Mouse (Mus musculus): ENCODE data around the gene Ppp6r2. TPM values are rescaled to one million over a fixed set of nuclear protein-coding genes. Genes with fewer than 3 reads are reported as not detected.

Ppp6r2 gene
- polyA plus RNA-seq, 1 experiment = 18.4 TPM

DNA sequence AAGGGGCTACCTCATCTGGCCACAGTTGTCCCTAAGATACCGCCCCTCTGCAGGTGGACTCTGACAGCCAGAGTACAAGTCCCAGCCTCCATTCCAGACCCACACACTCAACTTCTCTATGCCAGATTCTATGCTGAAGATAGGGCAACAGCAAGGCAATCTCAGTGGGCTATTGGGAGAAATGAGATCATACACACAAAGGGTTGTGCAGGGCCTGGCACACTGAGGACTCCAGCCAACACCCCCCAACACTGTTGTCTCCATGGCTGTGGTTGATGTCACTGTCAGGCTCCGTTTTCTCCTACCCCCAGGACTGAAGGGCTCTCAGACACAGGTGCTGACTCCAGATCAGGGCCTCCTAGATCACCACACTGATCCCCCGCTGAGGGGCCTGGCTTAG lies 102.8 kb downstream of the Ppp6r2 start:
- Histone ChIP-seq H3K79me2 (ENCODE audit: control insufficient read depth, insufficient read depth) (peaks cover 60% of the 10 kb centered on the region), H3K4me3 (ENCODE audit: insufficient read depth, poor library complexity, severe bottlenecking) (peak overlapping the region; percentile 99), H3ac (ENCODE audit: control insufficient read depth, insufficient read length, low read depth) (peak overlapping the region; percentile 76), H3K36me3 (ENCODE audit: control insufficient read depth, insufficient read depth) (no peaks in the 10 kb centered on the region), H3K27me3 (ENCODE audit: control insufficient read depth, insufficient read depth, insufficient read length) (no peaks in the 10 kb centered on the region), H3K79me3 (ENCODE audit: low read depth) (peaks cover 57% of the 10 kb centered on the region)
- no peak for TF ChIP-seq CTCF (IDR thresholded peaks at IDR 0.05; ENCODE audit: control insufficient read depth, insufficient read depth, insufficient read length)
- no peak for TF ChIP-seq USF1 (IDR thresholded peaks at IDR 0.05; ENCODE audit: low read depth)
- no peak for TF ChIP-seq MAX (IDR thresholded peaks at IDR 0.05)
- TF ChIP-seq MYOG (IDR thresholded peaks at IDR 0.05; ENCODE audit: control insufficient read depth, extremely low read depth, insufficient read length) = no peak
- TF ChIP-seq CEBPB (IDR thresholded peaks at IDR 0.05; ENCODE audit: low read depth) = no peak
- no peak for TF ChIP-seq FOSL1 (IDR thresholded peaks at IDR 0.05; ENCODE audit: insufficient read depth, low read length, poor library complexity, severe bottlenecking)
- TF ChIP-seq MYOD1 (IDR thresholded peaks at IDR 0.05; ENCODE audit: control insufficient read depth, insufficient read length, low read depth) = no peak

DNA sequence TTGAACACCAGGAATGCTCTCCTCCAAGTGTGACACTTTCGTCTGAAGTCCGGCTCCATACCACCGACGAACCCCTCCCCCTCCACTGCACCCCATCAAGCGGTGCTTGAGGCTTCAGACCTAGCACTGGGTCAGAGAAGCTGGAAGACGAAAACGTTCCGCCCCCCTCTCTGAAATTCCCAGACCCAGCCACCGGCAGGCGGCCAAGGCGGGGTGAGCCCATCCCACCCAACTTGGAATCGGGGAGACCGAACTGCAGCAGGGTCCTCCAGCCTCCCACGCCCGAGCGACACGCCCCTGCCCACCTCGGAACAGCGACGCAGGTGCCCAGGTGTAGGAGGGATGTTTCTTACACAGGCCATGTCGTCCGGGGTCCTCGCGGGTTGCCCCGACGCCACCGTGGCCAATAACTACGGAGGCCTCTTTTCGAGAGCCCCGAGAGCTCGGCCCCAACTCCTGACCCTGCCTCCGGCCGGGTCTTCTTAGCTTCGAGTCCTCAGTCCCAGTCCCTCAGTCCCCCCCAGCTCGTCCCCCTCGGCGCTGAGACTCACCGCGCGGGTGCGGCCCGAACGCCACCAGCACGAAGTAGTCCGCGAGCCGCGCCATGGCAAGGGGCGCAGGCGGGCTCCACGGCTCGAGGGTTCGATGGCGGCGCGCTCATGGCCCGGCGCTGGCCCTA lies 103.3 kb downstream of the Ppp6r2 start:
- peaks cover 52% of the 10 kb centered on the region for H3K79me3 ChIP-seq (ENCODE audit: low read depth)
- peak overlapping the region; percentile 76 for H3ac ChIP-seq (ENCODE audit: control insufficient read depth, insufficient read length, low read depth)
- peak overlapping the region; percentile 99 for H3K4me3 ChIP-seq (ENCODE audit: insufficient read depth, poor library complexity, severe bottlenecking)
- peaks cover 54% of the 10 kb centered on the region for H3K79me2 ChIP-seq (ENCODE audit: control insufficient read depth, insufficient read depth)
- TF ChIP-seq USF1 (IDR thresholded peaks at IDR 0.05; ENCODE audit: low read depth) = no peak
- no peak for TF ChIP-seq MYOG (IDR thresholded peaks at IDR 0.05; ENCODE audit: control insufficient read depth, extremely low read depth, insufficient read length)
- TF ChIP-seq FOSL1 (IDR thresholded peaks at IDR 0.05; ENCODE audit: insufficient read depth, low read length, poor library complexity, severe bottlenecking) = no peak
- TF ChIP-seq MAX (IDR thresholded peaks at IDR 0.05) = no peak
- TF ChIP-seq CEBPB (IDR thresholded peaks at IDR 0.05; ENCODE audit: low read depth) = no peak
- no peak for TF ChIP-seq MYOD1 (IDR thresholded peaks at IDR 0.05; ENCODE audit: control insufficient read depth, insufficient read length, low read depth)
- TF ChIP-seq CTCF (IDR thresholded peaks at IDR 0.05; ENCODE audit: control insufficient read depth, insufficient read depth, insufficient read length) = no peak
- no peaks in the 10 kb centered on the region for H3K27me3 ChIP-seq (ENCODE audit: control insufficient read depth, insufficient read depth, insufficient read length)
- no peaks in the 10 kb centered on the region for H3K36me3 ChIP-seq (ENCODE audit: control insufficient read depth, insufficient read depth)

GRCm38 (mm10) chr15:89315190-89315731 lies 103.9 kb downstream of the Ppp6r2 start, which contains the start of gene Sbf1:
TSS of gene Sbf1 (minus strand) at chr15:89315311.
- H3K79me2 ChIP-seq (ENCODE audit: control insufficient read depth, insufficient read depth) = peaks cover 48% of the 10 kb centered on the region
- H3K4me3 ChIP-seq (ENCODE audit: insufficient read depth, poor library complexity, severe bottlenecking) = peak within 1 kb of the TSS; percentile 99
- H3K36me3 ChIP-seq (ENCODE audit: control insufficient read depth, insufficient read depth) = no peaks in the 10 kb centered on the region
- H3K79me3 ChIP-seq (ENCODE audit: low read depth) = peaks cover 48% of the 10 kb centered on the region
- no peaks in the 10 kb centered on the region for H3K27me3 ChIP-seq (ENCODE audit: control insufficient read depth, insufficient read depth, insufficient read length)
- TF ChIP-seq MYOG (IDR thresholded peaks at IDR 0.05; ENCODE audit: control insufficient read depth, extremely low read depth, insufficient read length) = no peak
- no peak for TF ChIP-seq MYOD1 (IDR thresholded peaks at IDR 0.05; ENCODE audit: control insufficient read depth, insufficient read length, low read depth)
- TF ChIP-seq MAX (IDR thresholded peaks at IDR 0.05) = peak; percentile 49
- no peak for TF ChIP-seq CTCF (IDR thresholded peaks at IDR 0.05; ENCODE audit: control insufficient read depth, insufficient read depth, insufficient read length)
- peak within 1 kb of the TSS; percentile 82 for H3ac ChIP-seq (ENCODE audit: control insufficient read depth, insufficient read length, low read depth)

DNA sequence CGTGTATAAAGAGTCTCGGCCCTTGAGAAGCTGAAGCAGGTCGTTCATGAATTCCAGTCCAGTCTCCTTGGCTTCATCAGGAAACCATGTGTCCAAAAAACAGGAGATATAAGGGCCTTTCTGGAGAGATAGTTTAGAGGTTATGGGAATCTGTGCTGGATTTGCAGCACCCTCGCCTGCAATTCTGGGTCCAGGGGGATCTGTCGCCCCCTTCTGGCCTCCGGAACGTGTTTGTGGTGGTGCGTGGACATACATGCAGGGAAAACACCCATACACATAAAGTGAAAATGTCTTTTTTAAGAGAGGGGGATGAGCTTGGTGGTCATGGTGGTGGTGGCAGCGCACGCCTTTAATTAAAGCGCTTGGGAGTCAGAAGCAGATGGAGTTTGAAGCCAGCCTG lies 104.8 kb downstream of the Ppp6r2 start:
- Histone ChIP-seq H3K27me3 (ENCODE audit: control insufficient read depth, insufficient read depth, insufficient read length) (no peaks in the 10 kb centered on the region), H3K4me3 (ENCODE audit: insufficient read depth, poor library complexity, severe bottlenecking) (no peak overlapping the region), H3K79me2 (ENCODE audit: control insufficient read depth, insufficient read depth) (peaks cover 39% of the 10 kb centered on the region), H3ac (ENCODE audit: control insufficient read depth, insufficient read length, low read depth) (no peak overlapping the region), H3K79me3 (ENCODE audit: low read depth) (peaks cover 39% of the 10 kb centered on the region), H3K36me3 (ENCODE audit: control insufficient read depth, insufficient read depth) (no peaks in the 10 kb centered on the region)
- TF ChIP-seq MYOG (IDR thresholded peaks at IDR 0.05; ENCODE audit: control insufficient read depth, extremely low read depth, insufficient read length) (no peak), CTCF (IDR thresholded peaks at IDR 0.05; ENCODE audit: control insufficient read depth, insufficient read depth, insufficient read length) (peak; percentile 46)

DNA sequence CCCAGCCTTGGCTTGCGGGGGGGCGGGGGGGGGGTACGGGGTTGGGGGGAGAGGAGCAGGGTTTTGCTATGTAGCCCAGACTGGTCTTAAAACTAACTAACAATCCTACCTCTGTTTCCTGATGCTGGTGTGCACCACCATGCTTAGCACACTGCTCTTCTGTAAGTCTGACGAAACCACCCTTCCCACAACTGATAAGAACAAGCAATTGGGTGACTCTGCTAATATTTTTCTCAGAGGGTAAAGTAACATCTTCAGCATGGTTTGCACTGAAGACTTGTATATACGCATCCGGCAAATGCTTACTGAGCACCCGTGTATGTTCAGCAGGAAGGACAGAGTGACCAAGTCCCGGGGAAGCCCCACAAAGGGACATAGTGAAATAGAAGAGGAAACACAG lies 109.9 kb downstream of the Ppp6r2 start:
- TF ChIP-seq USF1 (IDR thresholded peaks at IDR 0.05; ENCODE audit: low read depth) (no peak), CEBPB (IDR thresholded peaks at IDR 0.05; ENCODE audit: low read depth) (no peak), MAX (IDR thresholded peaks at IDR 0.05) (no peak), FOSL1 (IDR thresholded peaks at IDR 0.05; ENCODE audit: insufficient read depth, low read length, poor library complexity, severe bottlenecking) (no peak)
- H3K4me3 ChIP-seq (ENCODE audit: insufficient read depth, poor library complexity, severe bottlenecking) = no peak overlapping the region
- no peaks in the 10 kb centered on the region for H3K36me3 ChIP-seq (ENCODE audit: control insufficient read depth, insufficient read depth)
- H3ac ChIP-seq (ENCODE audit: control insufficient read depth, insufficient read length, low read depth) = no peak overlapping the region
- H3K27me3 ChIP-seq (ENCODE audit: control insufficient read depth, insufficient read depth, insufficient read length) = peaks cover 9% of the 10 kb centered on the region
- no peaks in the 10 kb centered on the region for H3K79me3 ChIP-seq (ENCODE audit: low read depth)
- H3K79me2 ChIP-seq (ENCODE audit: control insufficient read depth, insufficient read depth) = no peaks in the 10 kb centered on the region

Measured in C2C12 (cell line).